Mouse (Mus musculus) monocyte, adult 2 months (primary cell): ENCODE results near the gene Atp4a.
A peak's percentile ranks its signal among the peaks of the same experiment; 100 is the strongest.
"Not testable (repeated sequence)": the region's sequence is repeated elsewhere in the genome, so short reads cannot be mapped to it uniquely, and the experiment has no call there.

Source experiments
- DNase-seq, 2 experiments: peaks; one replicate each; pipeline ENCODE4 v3.0.0; 2022; ENCODE audit warnings: low spot score in 2 of 2, low read depth in 1 of 2

Atp4a gene

DNA sequence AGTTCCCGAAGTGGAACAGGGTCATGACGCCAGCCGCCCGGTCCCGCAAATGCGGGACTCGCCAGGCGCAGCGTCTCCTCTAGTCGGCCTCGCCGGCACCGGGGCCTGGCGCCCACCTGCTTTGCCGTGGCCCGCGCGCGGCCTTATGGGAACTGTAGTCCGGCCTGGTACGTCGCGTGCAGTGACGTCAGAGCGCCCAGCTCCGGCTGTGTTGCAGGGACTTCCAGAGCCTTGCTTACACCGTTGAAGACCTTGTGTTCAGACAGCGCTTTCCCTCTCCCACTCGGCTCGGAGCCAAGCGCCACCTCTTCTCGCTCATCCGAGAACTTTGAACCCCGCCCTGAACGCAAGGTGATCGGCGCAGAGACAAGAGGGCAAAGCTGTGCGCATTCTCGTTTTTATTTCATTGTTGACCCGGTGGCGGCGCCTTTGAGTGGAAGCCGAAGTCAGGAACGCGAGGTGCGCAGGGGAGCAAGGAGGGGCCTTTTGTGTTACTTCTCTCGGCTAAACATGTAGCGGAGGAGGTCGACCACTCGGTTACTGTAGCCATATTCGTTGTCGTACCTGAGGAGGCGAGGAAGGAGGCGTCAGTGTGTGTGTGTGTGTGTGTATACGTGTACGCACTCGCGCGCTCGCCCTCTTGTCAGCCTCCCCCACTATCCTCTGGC lies 17.5 kb downstream of the Atp4a start, which contains the start of gene Tmem147:
Tmem147 (minus strand) TSS at position 145 of the 668 bp plus-strand sequence.
- DNase-seq: peak; percentile 60 to 80

DNA sequence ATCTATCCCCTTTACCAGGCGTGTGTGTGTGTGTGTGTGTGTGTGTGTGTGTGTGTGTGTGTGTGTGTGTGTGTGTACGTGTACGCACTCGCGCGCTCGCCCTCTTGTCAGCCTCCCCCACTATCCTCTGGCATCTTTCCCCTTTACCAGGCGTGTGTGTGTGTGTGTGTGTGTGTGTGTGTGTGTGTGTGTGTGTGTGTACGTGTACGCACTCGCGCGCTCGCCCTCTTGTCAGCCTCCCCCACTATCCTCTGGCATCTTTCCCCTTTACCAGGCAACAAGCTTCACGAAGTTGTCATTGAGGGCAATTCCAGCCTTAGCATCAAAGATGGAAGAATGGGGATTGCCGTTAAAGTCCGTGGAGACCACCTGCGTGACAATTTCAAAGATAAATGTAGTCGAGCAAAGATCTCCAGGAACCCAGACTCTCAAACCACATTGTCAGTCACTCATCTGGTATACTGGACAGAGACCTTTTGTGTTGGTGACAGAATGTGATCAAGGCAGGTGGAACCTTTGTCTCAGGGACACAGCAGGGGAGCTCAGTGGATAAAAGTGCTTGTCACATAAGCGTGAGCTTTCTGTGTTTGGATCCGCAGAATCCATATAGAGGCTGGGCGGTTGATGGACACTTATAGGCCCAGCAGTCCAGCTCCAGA lies 18.2 kb downstream of the Atp4a start:
- DNase-seq: not testable (repeated sequence)

DNA sequence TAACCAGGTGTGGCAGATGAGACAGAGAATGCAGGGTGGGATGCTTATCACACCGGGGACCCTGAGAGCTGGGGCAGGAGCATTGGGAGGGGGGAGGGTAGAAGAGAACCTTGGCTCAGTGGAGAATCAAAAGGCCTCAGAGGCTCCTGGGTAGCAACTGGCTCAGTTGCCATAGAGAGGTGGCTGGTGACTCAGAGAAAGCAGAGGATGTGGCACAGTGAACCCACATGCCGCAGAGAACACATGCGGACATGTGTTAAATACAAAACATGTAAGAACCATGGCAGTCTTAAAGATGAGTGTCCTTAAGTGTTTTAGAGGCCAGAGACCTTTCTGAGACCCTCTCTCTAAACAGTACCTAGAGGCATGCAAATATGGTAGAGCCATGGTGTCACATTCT lies 24.2 kb downstream of the Atp4a start:
- no peak for DNase-seq

DNA sequence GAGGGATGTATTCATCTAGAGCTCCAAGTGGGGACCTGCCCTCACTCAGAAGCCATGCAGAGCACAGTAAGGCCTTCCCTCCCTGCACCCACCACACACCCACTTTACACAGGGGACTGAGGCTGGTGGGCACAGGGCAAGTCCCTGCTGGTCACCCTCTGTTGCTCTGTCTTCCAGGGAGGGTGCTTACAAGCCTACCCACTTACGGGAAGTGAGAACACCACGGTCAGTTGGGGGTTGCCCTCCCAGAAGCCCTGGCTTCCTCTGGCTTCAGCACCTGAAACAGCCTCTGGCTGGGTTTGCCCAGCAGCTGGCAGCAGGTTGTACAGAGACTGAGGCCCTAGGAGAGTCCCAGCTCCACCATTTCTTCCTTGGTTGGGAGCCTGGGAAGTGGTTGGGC lies 30.6 kb downstream of the Atp4a start:
- DNase-seq: not testable (repeated sequence)

DNA sequence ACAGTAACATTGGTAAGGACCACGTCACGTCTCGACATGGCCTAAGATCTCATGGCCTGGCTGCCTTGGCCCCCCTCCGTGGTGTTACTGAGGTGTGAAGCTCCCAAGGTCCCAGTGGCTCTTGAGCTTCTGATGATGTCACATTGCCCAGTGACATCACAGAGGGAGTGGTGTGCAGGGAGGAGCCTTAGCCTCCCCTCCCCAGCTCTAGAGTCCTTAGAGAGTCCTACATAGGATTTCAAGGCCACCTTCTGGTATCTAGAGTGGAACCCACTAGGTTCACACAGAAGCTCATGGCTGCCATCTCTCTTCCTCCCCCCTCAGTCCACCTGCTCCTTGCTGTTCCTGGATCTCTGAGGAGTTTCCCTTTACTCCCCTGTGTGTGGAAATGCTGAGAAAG lies 31.6 kb downstream of the Atp4a start, which contains the start of gene Gapdhs:
Gapdhs (minus strand) TSS at position 65 of the 400 bp plus-strand sequence.
- DNase-seq: not testable (repeated sequence)

DNA sequence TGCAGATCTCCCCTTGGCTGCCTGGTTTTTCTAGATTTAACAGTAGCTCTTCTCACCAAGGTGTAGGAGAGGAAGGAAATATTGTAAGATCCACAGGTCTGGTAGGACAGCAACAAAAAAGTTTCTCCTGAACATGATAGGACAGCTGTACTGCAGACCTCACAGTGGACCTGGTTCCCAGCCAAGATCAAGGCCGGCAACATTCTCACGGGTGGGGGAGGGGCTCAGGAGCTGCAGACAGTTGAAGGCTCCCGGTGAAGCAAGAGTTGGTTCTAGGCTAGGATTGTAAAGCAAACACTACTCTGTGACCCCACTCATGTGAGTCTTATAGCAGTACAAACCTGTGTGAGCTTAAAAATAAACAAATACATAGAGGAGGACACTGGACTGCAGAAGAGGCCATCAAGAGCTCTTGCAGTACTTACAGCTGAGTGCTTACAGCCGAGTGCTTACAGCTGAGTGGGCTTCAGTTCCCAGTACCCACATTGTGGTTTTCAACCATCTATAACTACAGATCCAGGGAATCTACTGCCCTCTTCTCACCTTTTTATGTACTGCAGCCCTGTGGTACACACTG lies 32.1 kb downstream of the Atp4a start:
- no peak for DNase-seq

DNA sequence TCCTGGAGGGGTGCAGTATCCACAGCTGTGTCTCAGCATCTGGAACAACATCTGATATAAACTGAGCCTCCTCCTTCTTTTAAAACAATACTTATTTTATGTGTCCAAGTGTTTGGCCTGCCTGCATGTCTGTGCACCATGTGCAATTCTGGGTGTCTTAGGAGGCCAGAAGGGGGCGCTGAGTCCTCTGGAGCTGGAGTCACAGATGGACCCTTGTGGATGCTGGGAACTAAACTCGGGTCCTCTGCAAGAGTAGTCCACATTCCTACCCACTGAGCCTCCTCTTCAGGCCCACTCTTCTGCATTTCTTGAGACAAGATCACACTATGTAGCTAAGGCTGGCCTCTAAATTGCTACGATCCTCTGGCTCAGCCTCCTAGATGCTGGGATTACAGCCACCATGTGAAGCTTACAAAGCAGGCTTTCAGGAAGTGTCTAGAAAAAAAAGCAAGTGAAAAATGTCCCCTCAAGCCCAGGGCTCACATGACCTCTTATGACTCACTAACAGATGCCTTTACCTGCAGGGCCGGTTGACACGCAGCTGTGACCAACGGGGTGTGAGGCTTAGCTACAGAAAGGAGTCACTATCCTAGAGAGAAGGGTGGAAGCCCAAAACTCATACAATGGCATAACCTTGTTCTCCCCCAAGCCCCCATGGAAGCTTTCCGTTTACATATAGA lies 35.7 kb downstream of the Atp4a start:
- DNase-seq: no peak

DNA sequence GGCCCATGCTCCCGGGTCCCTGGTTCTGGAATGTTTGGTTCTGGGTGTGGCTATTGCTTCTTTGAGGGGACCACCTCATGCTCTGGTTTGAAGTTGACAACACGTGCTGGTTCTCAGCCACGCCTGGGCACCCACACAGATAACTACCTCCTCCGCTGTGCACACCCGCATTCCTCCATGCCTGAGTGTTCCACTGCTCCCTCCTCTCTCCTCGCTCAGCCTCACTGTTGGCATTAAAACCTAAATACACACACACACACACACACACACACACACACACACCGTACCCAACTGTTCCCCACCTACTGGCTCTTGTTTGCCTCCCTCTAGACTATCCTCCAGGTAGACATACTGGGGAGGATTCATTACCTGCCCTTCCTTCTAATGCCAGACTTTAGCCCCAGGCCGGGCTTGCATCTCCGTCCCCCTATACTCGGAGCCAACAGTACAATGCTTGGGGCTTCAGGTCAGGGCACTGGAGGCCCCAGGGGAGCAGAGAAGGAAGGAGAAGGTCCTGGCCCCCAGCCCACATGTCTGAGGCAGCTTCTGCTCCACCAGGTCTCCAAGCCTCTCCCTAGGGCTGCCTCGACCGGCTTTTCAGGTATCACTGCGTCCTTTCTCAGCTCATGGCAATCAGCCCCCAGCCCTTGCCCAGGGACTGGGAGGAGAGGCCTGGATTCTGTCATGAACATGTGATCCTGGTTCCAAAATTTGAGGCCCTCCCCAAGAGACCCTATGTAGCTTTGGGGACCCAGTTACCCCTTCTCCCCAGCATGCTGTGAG lies 38.0 kb downstream of the Atp4a start:
- DNase-seq: no peak

DNA sequence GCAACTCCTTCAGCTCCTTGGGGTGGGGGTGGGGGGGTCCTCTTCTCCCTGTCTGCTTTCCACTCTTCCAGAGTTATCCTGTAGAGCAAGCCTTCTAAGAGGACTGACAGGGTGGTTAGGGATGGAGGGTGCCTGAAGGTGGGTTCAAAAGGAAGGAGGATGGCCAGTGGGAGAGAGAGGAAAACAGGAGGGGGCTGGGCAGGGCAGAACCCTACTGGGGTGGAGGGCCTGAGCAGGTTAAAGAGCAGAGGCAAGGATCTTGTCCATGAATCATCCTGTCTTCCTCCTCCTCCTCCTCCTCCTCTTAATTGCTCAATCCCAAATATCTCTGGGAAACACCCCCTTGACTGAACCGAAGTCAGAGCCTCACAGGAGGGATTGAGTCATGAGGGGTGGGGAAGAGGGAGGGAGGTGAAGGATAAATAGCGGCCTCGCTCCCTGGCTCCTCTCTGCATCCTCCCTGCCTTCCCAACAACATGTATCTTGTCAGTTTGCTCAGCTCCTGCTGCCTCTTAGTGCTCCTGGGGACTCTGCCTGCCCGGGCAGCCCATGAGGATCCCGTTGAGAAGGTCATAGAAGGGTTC lies 39.2 kb downstream of the Atp4a start, which contains the start of gene Sbsn:
Sbsn (plus strand) TSS at position 386 of the 584 bp plus-strand sequence.
- DNase-seq: no peak

DNA sequence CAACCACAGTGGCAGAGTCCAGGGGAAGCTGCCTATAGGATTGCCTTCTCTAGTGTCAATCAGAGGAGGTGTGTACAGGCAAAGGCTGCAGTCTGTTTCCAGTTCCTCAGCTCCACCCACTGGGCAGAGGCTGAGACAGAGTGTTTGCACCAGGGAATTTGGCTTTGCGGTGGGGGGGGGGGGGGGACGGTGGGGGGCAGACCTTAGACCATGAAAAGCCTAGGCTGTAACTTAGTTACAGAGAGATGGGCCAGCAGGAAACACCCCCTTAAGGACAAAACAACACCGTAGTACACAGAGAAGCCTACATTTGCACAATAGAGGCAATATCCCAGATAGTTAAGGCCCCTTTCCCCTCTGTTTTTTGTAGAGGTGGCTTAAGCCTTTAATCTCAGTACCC lies 45.0 kb downstream of the Atp4a start:
- no peak for DNase-seq

DNA sequence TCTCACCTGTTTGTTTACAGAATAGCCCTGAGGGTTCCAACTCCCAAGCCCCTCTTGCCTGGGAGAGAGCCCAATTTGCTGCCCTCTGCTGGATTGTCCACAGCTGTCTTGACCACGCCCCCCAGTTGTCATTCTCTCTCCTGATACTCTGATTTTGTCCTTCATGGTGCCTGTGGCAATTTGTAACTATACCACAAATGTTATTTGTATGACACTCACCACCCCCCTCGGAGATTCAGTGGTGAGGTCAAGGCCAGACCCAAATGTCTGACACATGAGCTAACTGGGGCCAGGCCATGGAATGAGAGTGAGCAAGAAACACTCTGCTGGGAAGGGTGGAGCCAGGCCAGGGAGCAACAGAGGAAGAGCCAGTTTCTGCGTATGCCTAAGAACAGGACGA lies 46.8 kb downstream of the Atp4a start:
- DNase-seq: no peak

DNA sequence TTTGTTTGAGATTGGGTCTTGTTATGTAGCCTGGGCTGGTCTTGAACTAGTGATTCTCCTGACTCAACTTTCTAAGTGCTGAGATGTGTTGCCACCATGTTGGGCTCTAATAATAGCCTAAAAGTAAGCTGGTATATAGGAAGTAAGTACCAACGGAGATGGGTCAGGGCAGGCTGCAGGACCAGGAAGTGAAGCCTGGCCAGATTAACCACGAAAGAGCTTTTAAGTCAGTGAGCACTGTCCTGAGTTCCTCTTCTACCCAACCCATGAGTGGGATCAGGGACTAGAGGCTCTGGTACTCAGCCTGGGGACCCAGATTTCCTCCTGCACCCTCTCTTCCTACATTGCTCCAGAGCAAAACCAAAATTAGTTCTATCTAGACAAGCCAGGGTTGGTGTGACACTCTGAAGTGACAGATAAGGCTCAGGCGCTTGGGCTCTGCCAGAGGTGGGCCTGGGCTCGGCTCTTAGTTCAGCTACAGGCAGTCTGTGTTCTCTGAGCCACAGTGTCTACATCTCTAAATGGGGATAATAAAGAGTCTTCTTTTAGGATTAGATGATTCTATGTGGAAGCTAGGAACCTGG lies 49.9 kb downstream of the Atp4a start:
- DNase-seq: peak; percentile 21 to 42

DNA sequence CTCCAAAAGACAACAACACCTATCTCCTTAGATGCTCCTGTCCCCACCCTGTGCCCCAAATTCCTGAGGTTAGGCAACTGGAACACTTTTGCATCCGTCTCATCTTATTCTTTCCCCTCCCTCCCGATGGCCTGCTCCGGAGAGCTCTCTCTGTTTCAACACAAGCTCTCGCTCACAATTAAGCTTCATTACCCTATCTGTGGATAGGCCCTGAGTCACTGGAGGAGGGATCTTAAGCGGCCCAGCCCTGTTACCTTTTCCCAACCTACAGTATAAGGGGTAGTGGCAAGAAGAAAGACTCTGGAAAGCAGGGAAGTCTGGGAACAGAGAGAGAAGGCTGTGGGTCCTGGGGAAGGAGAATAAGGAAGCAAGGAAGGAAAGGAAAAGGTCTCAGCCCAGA lies 51.4 kb downstream of the Atp4a start, which contains the start of gene Dmkn:
Dmkn (plus strand) TSS at position 301 of the 400 bp plus-strand sequence.
- DNase-seq: no peak

DNA sequence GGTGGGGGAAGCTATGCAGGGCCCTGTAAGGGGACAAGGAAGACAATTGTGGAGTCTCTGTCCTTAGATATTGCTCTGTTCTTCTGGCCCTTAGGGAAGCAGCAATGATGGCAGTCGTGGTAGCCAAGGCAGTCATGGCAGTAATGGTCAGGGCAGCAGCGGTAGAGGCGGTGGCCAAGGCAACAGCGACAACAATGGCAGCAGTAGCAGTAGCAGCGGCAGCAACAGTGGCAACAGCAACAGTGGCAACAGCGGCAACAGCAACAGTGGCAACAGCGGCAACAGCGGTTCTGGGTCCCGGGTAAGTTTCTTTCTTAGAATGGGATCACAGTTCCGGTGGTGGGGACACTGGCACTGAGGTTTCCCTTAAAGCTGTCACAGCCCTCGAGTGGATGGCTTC lies 53.2 kb downstream of the Atp4a start:
- no peak for DNase-seq

DNA sequence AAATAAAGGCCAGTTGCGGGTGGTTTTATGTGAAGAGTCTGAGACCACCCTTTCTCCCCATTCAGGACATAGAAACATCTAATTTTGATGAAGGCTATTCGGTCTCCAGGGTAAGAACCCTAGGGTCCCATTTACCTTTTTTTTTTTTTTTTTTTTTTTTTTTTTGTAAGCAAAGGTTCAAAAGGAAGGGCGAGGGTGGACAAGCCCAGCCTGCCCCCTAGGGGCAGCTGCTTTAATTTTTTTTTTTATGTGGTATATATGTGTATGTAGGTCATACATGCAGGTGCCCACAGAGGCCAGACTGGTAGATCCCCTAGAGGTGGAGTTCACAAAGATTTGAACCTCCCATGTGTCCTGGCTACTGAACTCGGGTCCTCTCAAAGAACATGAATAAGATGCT lies 54.4 kb downstream of the Atp4a start:
- DNase-seq: no peak

DNA sequence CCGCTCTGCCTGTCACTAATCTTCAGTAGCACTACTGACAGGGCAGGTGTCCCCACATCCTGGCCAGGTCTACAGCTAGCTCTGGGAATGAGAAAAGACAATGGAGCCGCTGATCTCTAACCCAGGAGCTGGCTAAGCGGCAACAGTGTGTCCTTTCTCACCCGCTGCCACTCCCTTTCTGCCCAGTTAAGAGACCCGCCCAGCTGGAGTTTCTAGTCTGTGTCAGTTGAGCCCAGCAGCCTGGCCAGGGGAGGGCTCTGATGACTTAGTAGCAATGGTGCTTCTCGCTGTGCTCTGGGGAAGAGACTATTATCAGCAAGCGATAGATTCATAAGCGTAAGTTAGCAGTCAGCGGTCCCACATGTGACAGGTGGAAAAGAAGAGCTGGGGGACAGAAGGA lies 57.2 kb downstream of the Atp4a start:
- DNase-seq: no peak
